Mouse (Mus musculus) lung, postnatal 36 days (tissue): Measurements from ENCODE around the gene Snx1.

ENCODE experiments used
- DNase-seq: peaks from one replicate; pipeline ENCODE4 v3.0.0; 2022; ENCODE audit warnings: mixed read lengths

Snx1 gene

DNA sequence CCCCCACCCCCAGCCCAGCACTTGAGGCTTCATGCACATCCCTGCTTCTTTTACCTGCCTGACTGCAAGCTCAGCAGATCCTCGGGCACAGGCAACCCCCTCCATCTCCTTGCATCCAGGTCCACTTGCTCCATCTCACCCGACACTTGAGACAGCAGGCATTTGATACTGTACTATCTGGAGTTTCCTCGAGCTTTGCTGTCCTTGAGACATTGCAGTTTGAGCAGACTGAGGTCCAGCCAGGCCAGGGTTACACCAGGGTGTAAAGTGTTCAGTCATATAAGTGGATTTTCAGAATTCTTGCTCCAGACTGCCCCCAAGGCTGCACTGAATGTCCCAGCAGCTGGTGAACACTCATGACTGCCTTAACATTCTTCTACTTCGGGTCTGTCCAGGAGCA is 84.1 kb downstream of the Snx1 start:
- peak; percentile 13 for DNase-seq

DNA sequence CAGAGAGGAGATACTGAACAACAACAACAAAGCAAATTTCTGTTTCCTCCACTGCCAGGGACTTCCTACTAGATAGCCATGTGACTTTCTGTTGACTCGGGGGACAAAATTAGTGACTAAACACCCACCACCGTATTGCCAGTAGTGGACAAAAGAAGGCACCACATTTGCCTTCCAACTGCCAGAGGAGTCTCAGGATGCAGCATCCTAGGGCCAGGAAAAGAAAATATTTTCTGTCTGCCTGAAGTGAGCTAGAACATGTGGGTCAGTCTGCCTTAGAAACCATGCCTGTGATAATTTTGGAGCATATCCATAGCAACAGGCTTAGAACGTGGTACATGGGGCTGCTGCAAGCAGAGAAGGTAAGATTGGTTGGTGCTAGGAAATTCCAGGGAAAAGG is 85.6 kb downstream of the Snx1 start:
- DNase-seq: no peak

DNA sequence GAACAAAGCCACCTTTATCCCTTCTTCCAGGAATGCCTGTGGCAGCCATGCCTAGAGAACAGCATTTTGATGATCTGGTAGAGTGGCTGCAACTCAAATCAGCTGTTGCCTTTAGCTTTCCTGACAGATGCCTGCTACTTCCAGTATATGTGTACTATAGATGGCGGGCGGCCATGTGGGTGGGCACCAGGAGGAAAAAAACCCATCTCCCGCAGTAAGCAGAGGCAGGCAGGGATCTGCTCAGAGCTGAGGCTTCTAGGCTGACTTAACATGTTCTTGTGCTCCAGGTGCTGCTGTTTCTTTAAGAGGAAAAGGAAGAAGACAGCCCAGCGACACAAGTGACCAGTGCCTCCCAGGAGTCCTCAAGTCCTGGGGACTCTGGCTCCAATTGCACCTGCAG is 87.1 kb downstream of the Snx1 start:
- DNase-seq: no peak

DNA sequence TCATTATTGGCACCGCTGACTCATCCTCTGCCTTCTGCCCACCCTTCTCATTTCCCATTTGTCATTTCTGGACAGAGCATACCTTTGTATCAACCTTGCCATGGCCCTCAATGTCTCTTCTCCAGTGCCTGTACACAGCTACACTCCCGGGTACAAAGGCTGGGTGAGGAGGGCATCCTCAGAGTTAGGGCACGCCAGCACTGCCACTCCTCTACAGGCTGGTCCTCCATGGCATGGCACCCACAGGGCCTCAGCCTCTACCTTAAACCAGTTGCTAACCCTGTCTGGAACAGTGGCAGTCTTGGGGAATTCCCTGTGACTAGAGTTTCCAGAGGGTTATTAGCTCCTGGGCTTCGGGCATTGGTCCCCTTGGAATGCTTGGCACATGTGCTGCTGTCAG is 87.8 kb downstream of the Snx1 start:
- DNase-seq: no peak
